Mouse (Mus musculus): Measurements from ENCODE around the gene Nagpa. TPM values are rescaled to one million over a fixed set of nuclear protein-coding genes. Genes with fewer than 3 reads are reported as not detected.

The Nagpa gene
- polyA plus RNA-seq (2012; rRNA removed) = 21.1 and 21.3 TPM in 2 replicates

- TF ChIP-seq POLR2A (IDR thresholded peaks at IDR 0.05; ENCODE audit: borderline replicate concordance, insufficient read depth, low read length) (peak; percentile 35; the same call in 1 of the 2 replicates), CTCF (IDR thresholded peaks at IDR 0.05; ENCODE audit: borderline replicate concordance, insufficient read depth, low read depth, low read length) (no peak)
- peak within 1 kb of the TSS; percentile 35; the same call in 1 of the 2 replicates for H3K27ac ChIP-seq (ENCODE audit: insufficient read depth, low read length)
- H3K4me1 ChIP-seq (ENCODE audit: control insufficient read depth, insufficient read depth, low read length) = no peaks in the 10 kb centered on the region
- 4% methylated on average over 40 of the region's 40 CpGs for WGBS
- no peaks in the 10 kb centered on the region for H3K27me3 ChIP-seq (ENCODE audit: control insufficient read depth, insufficient read depth, low read length)
- DNase-seq = peak; percentile 83
- H3K4me3 ChIP-seq (replicated peaks; ENCODE audit: insufficient read depth, low read depth, low read length) = peak within 1 kb of the TSS; percentile 75
Observed at GRCm38 (mm10) chr16:5203668-5204433, at the start of gene Nagpa. Gene Nagpa (minus strand): TSS chr16:5204012.

- no peak for DNase-seq
- Histone ChIP-seq H3K4me3 (replicated peaks; ENCODE audit: insufficient read depth, low read depth, low read length) (no peak overlapping the region), H3K4me1 (ENCODE audit: control insufficient read depth, insufficient read depth, low read length) (no peaks in the 10 kb centered on the region), H3K27ac (ENCODE audit: insufficient read depth, low read length) (no peak overlapping the region), H3K27me3 (ENCODE audit: control insufficient read depth, insufficient read depth, low read length) (no peaks in the 10 kb centered on the region)
- WGBS = 92% methylated on average over 2 of the region's 2 CpGs
- TF ChIP-seq POLR2A (IDR thresholded peaks at IDR 0.05; ENCODE audit: borderline replicate concordance, insufficient read depth, low read length) (no peak), CTCF (IDR thresholded peaks at IDR 0.05; ENCODE audit: borderline replicate concordance, insufficient read depth, low read depth, low read length) (no peak)
Observed at GRCm38 (mm10) chr16:5252260-5252659, 48.4 kb upstream of the Nagpa start.

GRCm38 (mm10) chr16:5250891-5251290 lies 47.1 kb upstream of the Nagpa start:
- no peak for DNase-seq
- no peak overlapping the region for H3K4me3 ChIP-seq (replicated peaks; ENCODE audit: insufficient read depth, low read depth, low read length)
- no peaks in the 10 kb centered on the region for H3K4me1 ChIP-seq (ENCODE audit: control insufficient read depth, insufficient read depth, low read length)
- WGBS = 88% methylated on average over 3 of the region's 3 CpGs
- TF ChIP-seq POLR2A (IDR thresholded peaks at IDR 0.05; ENCODE audit: borderline replicate concordance, insufficient read depth, low read length) = no peak
- TF ChIP-seq CTCF (IDR thresholded peaks at IDR 0.05; ENCODE audit: borderline replicate concordance, insufficient read depth, low read depth, low read length) = no peak
- no peak overlapping the region for H3K27ac ChIP-seq (ENCODE audit: insufficient read depth, low read length)
- no peaks in the 10 kb centered on the region for H3K27me3 ChIP-seq (ENCODE audit: control insufficient read depth, insufficient read depth, low read length)

GRCm38 (mm10) chr16:5244411-5244810 lies 40.6 kb upstream of the Nagpa start:
- H3K4me3 ChIP-seq (replicated peaks; ENCODE audit: insufficient read depth, low read depth, low read length) = no peak overlapping the region
- peak; percentile 31 to 51 for DNase-seq

GRCm38 (mm10) chr16:5242882-5243281 lies 39.1 kb upstream of the Nagpa start:
- Histone ChIP-seq H3K27me3 (ENCODE audit: control insufficient read depth, insufficient read depth, low read length) (no peaks in the 10 kb centered on the region), H3K27ac (ENCODE audit: insufficient read depth, low read length) (no peak overlapping the region), H3K4me3 (replicated peaks; ENCODE audit: insufficient read depth, low read depth, low read length) (no peak overlapping the region), H3K4me1 (ENCODE audit: control insufficient read depth, insufficient read depth, low read length) (no peaks in the 10 kb centered on the region)
- TF ChIP-seq CTCF (IDR thresholded peaks at IDR 0.05; ENCODE audit: borderline replicate concordance, insufficient read depth, low read depth, low read length) = no peak
- no peak for TF ChIP-seq POLR2A (IDR thresholded peaks at IDR 0.05; ENCODE audit: borderline replicate concordance, insufficient read depth, low read length)
- DNase-seq = no peak
- 81% methylated on average over 6 of the region's 6 CpGs for WGBS

More at GRCm38 (mm10) chr16:5244411-5244810, 40.6 kb upstream of the Nagpa start:
- H3K27me3 ChIP-seq (ENCODE audit: control insufficient read depth, insufficient read depth, low read length) = no peaks in the 10 kb centered on the region
- peak; percentile 70; the same call in 1 of the 2 replicates for TF ChIP-seq CTCF (IDR thresholded peaks at IDR 0.05; ENCODE audit: borderline replicate concordance, insufficient read depth, low read depth, low read length)
- TF ChIP-seq POLR2A (IDR thresholded peaks at IDR 0.05; ENCODE audit: borderline replicate concordance, insufficient read depth, low read length) = no peak
- H3K4me1 ChIP-seq (ENCODE audit: control insufficient read depth, insufficient read depth, low read length) = no peaks in the 10 kb centered on the region
- no peak overlapping the region for H3K27ac ChIP-seq (ENCODE audit: insufficient read depth, low read length)
- WGBS = 10% methylated on average over 7 of the region's 7 CpGs

GRCm38 (mm10) chr16:5242355-5242754 lies 38.5 kb upstream of the Nagpa start:
- TF ChIP-seq CTCF (IDR thresholded peaks at IDR 0.05; ENCODE audit: borderline replicate concordance, insufficient read depth, low read depth, low read length) = no peak
- TF ChIP-seq POLR2A (IDR thresholded peaks at IDR 0.05; ENCODE audit: borderline replicate concordance, insufficient read depth, low read length) = no peak
- no peak overlapping the region for H3K27ac ChIP-seq (ENCODE audit: insufficient read depth, low read length)
- WGBS = 93% methylated on average over 4 of the region's 4 CpGs
- no peaks in the 10 kb centered on the region for H3K27me3 ChIP-seq (ENCODE audit: control insufficient read depth, insufficient read depth, low read length)
- H3K4me3 ChIP-seq (replicated peaks; ENCODE audit: insufficient read depth, low read depth, low read length) = no peak overlapping the region
- H3K4me1 ChIP-seq (ENCODE audit: control insufficient read depth, insufficient read depth, low read length) = no peaks in the 10 kb centered on the region
- no peak for DNase-seq

GRCm38 (mm10) chr16:5233418-5234313 lies 29.9 kb upstream of the Nagpa start, which contains the start of gene Alg1:
Gene Alg1 (plus strand): TSS chr16:5233621.
- Histone ChIP-seq H3K4me3 (replicated peaks; ENCODE audit: insufficient read depth, low read depth, low read length) (peak within 1 kb of the TSS; percentile 60), H3K27me3 (ENCODE audit: control insufficient read depth, insufficient read depth, low read length) (no peaks in the 10 kb centered on the region), H3K4me1 (ENCODE audit: control insufficient read depth, insufficient read depth, low read length) (0 out of 2 replicates have a peak, but pooled peaks cover 3% of the 10 kb centered on the region), H3K27ac (ENCODE audit: insufficient read depth, low read length) (peak within 1 kb of the TSS; percentile 5; the same call in 1 of the 2 replicates)
- no peak for TF ChIP-seq CTCF (IDR thresholded peaks at IDR 0.05; ENCODE audit: borderline replicate concordance, insufficient read depth, low read depth, low read length)
- TF ChIP-seq POLR2A (IDR thresholded peaks at IDR 0.05; ENCODE audit: borderline replicate concordance, insufficient read depth, low read length) = peak; percentile 100
- DNase-seq = peak; percentile 93 to 94
- WGBS = 1% methylated on average over 47 of the region's 47 CpGs
